Comparison of ENCODE assay signal across 7 mouse cellular contexts in genomic region chr17:34203444-34203843, GRCm38 (mm10). TPM values are rescaled to one million over a fixed set of nuclear protein-coding genes. Genes with fewer than 3 reads are reported as not detected.
DNase-seq lines count a peak whose midpoint lies in the region; ATAC-seq lines count a peak whose summit lies in the region.

Tap2 (plus strand) TSS chr17:34203527.

- H3K9me3 ChIP-seq in liver, embryonic 15.5 days (replicated peaks) = no peaks in the 10 kb centered on the region

- peak within 1 kb of the TSS; percentile 95 for H3K27ac ChIP-seq in brown adipose tissue, adult 24 weeks (replicated peaks; ENCODE audit: low read depth, low read length)
- peak within 1 kb of the TSS; percentile 67; the same call in 1 of the 2 replicates for H3K27ac ChIP-seq in liver, embryonic 15.5 days (replicated peaks)

- H3K4me2 ChIP-seq in liver, embryonic 15.5 days = peak within 1 kb of the TSS; percentile 94

- intact Hi-C loops in heart, postnatal 10 days (cut with DNase I) = no loop called here

- DNase-seq in thymus, postnatal 0 days (ENCODE audit: low spot score) = no peak
- no peak for DNase-seq in thymus, postnatal 10 days (ENCODE audit: low spot score in 2 of 2)
- no peak for DNase-seq in heart, postnatal 10 days
- peak; percentile 49 for DNase-seq in thymus, postnatal 4 days
- no peak for DNase-seq in cerebellum, postnatal 36 days

- H3K4me3 ChIP-seq in brown adipose tissue, adult 24 weeks (ENCODE audit: insufficient read depth, low read depth, low read length) = peak within 1 kb of the TSS; percentile 100
- peak within 1 kb of the TSS; percentile 88 for H3K4me3 ChIP-seq in liver, embryonic 15.5 days (replicated peaks)

- peaks cover 20% of the 10 kb centered on the region for H3K27me3 ChIP-seq in liver, embryonic 15.5 days

- ATAC-seq in liver, embryonic 15.5 days (ENCODE audit: insufficient read depth) = no peak

- peak within 1 kb of the TSS; percentile 77 for H3K9ac ChIP-seq in liver, embryonic 15.5 days

- H3K4me1 ChIP-seq in brown adipose tissue, adult 24 weeks (ENCODE audit: control insufficient read depth, insufficient read depth, insufficient read length, low read length) = no peaks in the 10 kb centered on the region; the same call in 1 of the 2 replicates
- H3K4me1 ChIP-seq in liver, embryonic 15.5 days (replicated peaks) = peaks cover 27% of the 10 kb centered on the region

- no peaks in the 10 kb centered on the region for H3K36me3 ChIP-seq in liver, embryonic 15.5 days (replicated peaks)

- 80% methylated on average over 5 of the region's 5 CpGs for WGBS in liver, embryonic 15.5 days (ENCODE audit: insufficient replicate concordance)

RNA-seq across cellular contexts. Expression of gene Tap2, which starts in this region (rescaled TPM):
- polyA plus RNA-seq in thymus, postnatal 0 days (2015; fragmentation: Nextera tagmentation; extraction: Ambion mirVana) = 140 and 153 TPM in 2 replicates
- 23.5 and 27.7 TPM in 2 replicates for polyA plus RNA-seq in brown adipose tissue, adult 24 weeks (2012; ENCODE audit: insufficient read depth, insufficient read length, missing spikeins)
- total RNA-seq in heart, postnatal 10 days (2021) = 10 to 100 TPM; 17.6 to 20.3 TPM
- polyA plus RNA-seq in liver, embryonic 15.5 days (2015; fragmentation: Nextera tagmentation; extraction: Ambion mirVana) = 7.2 and 7.4 TPM in 2 replicates
